Mouse (Mus musculus) forebrain, embryonic 11.5 days (tissue): ENCODE measurements at regions not wholly inside any gene's neighbourhood (a gene's known extent, or its start where the extent isn't known, plus 50 kb on each side); places are given as distances from the start of the nearest gene placed in this dataset.

Experiments used
- ATAC-seq: fragments of 200-750 bp; cut with Nextera tagmentation; replicated peaks from 2 replicates; pipeline ENCODE4 v1.8.0; 2017; ENCODE audit warnings: moderate TSS enrichment; ENCODE audit not compliant: low FRiP score
- DNase-seq: peaks from one replicate; pipeline ENCODE4 v3.0.0-alpha.2; 2017; ENCODE audit warnings: low spot score
- H3K27ac ChIP-seq: fragments of 300-500 bp; sonication (generic); 2 replicates; pipeline ENCODE4 v1.5.1; 2014; ENCODE audit warnings: low read depth, low read length
- H3K27me3 ChIP-seq: fragments of 300-500 bp; sonication (generic); 2 replicates; pipeline ENCODE4 v1.6.1; 2014; ENCODE audit warnings: mild to moderate bottlenecking, low read length, mixed read lengths; ENCODE audit not compliant: control insufficient read depth, insufficient read depth
- H3K36me3 ChIP-seq: fragments of 300-500 bp; sonication (generic); 2 replicates; pipeline ENCODE4 v1.6.1; 2014; ENCODE audit warnings: mild to moderate bottlenecking, low read length, moderate library complexity, mixed read lengths; ENCODE audit not compliant: control insufficient read depth, insufficient read depth
- H3K4me1 ChIP-seq: fragments of 300-500 bp; sonication (generic); replicated peaks from 2 replicates; pipeline ENCODE4 v1.6.1; 2014; ENCODE audit warnings: low read length, mixed read lengths; ENCODE audit not compliant: control insufficient read depth, insufficient read depth
- H3K4me2 ChIP-seq: fragments of 300-500 bp; sonication (generic); 2 replicates; pipeline ENCODE4 v1.6.1; 2014; ENCODE audit warnings: low read depth, mild to moderate bottlenecking, low read length, moderate library complexity, mixed read lengths; ENCODE audit not compliant: severe bottlenecking
- H3K4me3 ChIP-seq: fragments of 300-500 bp; sonication (generic); 2 replicates; pipeline ENCODE4 v1.5.1; 2014; ENCODE audit warnings: low read depth, low read length
- H3K9ac ChIP-seq: fragments of 300-500 bp; sonication (generic); 2 replicates; pipeline ENCODE4 v1.6.1; 2014; ENCODE audit warnings: low read length
- H3K9me3 ChIP-seq: fragments of 300-500 bp; sonication (generic); 2 replicates; pipeline ENCODE4 v1.6.1; 2016; ENCODE audit warnings: low read length, mixed read lengths; ENCODE audit not compliant: control insufficient read depth
- WGBS: fragments of 180-500 bp; shearing (Covaris S2); extraction: QIAGEN DNeasy Blood & Tissue Kit; methylation state at CpG from one replicate; pipeline ENCODE4 v1.1.7; 2014; 5-methylcytosine and 5-hydroxymethylcytosine counted together

GRCm38 (mm10) chr13:99765965-99766364, 134.9 kb downstream of the Cartpt start:
- Histone ChIP-seq H3K9me3 (no peaks in the 10 kb centered on the region), H3K9ac (no peak overlapping the region), H3K4me1 (no peaks in the 10 kb centered on the region), H3K27ac (no peak overlapping the region), H3K36me3 (no peaks in the 10 kb centered on the region), H3K27me3 (no peaks in the 10 kb centered on the region), H3K4me3 (no peak overlapping the region), H3K4me2 (no peak overlapping the region)
- no peak for DNase-seq
- ATAC-seq = no peak
- WGBS = 57% methylated on average over 5 of the region's 5 CpGs

GRCm38 (mm10) chr13:99764764-99765163, 136.1 kb downstream of the Cartpt start:
- no peak overlapping the region for H3K27ac ChIP-seq
- WGBS = 90% methylated on average over 3 of the region's 3 CpGs
- H3K4me1 ChIP-seq = no peaks in the 10 kb centered on the region
- no peak overlapping the region for H3K4me2 ChIP-seq
- no peaks in the 10 kb centered on the region for H3K27me3 ChIP-seq
- no peak overlapping the region for H3K9ac ChIP-seq
- no peak for ATAC-seq
- H3K4me3 ChIP-seq = no peak overlapping the region
- no peaks in the 10 kb centered on the region for H3K36me3 ChIP-seq
- DNase-seq = no peak
- H3K9me3 ChIP-seq = no peaks in the 10 kb centered on the region

GRCm38 (mm10) chr13:99764097-99764714, 136.7 kb downstream of the Cartpt start:
- no peak overlapping the region for H3K27ac ChIP-seq
- H3K36me3 ChIP-seq = no peaks in the 10 kb centered on the region
- no peak overlapping the region for H3K9ac ChIP-seq
- no peaks in the 10 kb centered on the region for H3K4me1 ChIP-seq
- WGBS = 69% methylated on average over 6 of the region's 6 CpGs
- no peaks in the 10 kb centered on the region for H3K9me3 ChIP-seq
- no peak for ATAC-seq
- H3K27me3 ChIP-seq = no peaks in the 10 kb centered on the region
- no peak for DNase-seq
- H3K4me2 ChIP-seq = no peak overlapping the region
- no peak overlapping the region for H3K4me3 ChIP-seq

- 75% methylated on average over 9 of the region's 9 CpGs for WGBS
- no peak overlapping the region for H3K4me2 ChIP-seq
- no peak overlapping the region for H3K27ac ChIP-seq
- H3K36me3 ChIP-seq = no peaks in the 10 kb centered on the region
- H3K4me3 ChIP-seq = no peak overlapping the region
- no peaks in the 10 kb centered on the region for H3K4me1 ChIP-seq
- no peak for ATAC-seq
- H3K9ac ChIP-seq = no peak overlapping the region
- no peak for DNase-seq
- no peaks in the 10 kb centered on the region for H3K9me3 ChIP-seq
- no peaks in the 10 kb centered on the region for H3K27me3 ChIP-seq
These were observed 139.0 kb downstream of the Cartpt start for GRCm38 (mm10) chr13:99761843-99762242.

GRCm38 (mm10) chr13:99761423-99761822, 139.5 kb downstream of the Cartpt start:
- no peak overlapping the region for H3K9ac ChIP-seq
- DNase-seq (no peak), ATAC-seq (no peak)
- H3K27me3 ChIP-seq = no peaks in the 10 kb centered on the region
- no peak overlapping the region for H3K4me2 ChIP-seq
- H3K4me3 ChIP-seq = no peak overlapping the region
- 74% methylated on average over 4 of the region's 4 CpGs for WGBS
- H3K9me3 ChIP-seq = no peaks in the 10 kb centered on the region
- no peak overlapping the region for H3K27ac ChIP-seq
- H3K36me3 ChIP-seq = no peaks in the 10 kb centered on the region
- no peaks in the 10 kb centered on the region for H3K4me1 ChIP-seq

GRCm38 (mm10) chr13:99760646-99761045, 140.2 kb downstream of the Cartpt start:
- Histone ChIP-seq H3K4me2 (no peak overlapping the region), H3K9me3 (no peaks in the 10 kb centered on the region), H3K27ac (no peak overlapping the region), H3K9ac (no peak overlapping the region), H3K4me1 (no peaks in the 10 kb centered on the region), H3K4me3 (no peak overlapping the region), H3K27me3 (no peaks in the 10 kb centered on the region), H3K36me3 (no peaks in the 10 kb centered on the region)
- 90% methylated on average over 4 of the region's 4 CpGs for WGBS
- DNase-seq (no peak), ATAC-seq (no peak)

- DNase-seq (no peak), ATAC-seq (no peak)
- no peak overlapping the region for H3K9ac ChIP-seq
- H3K4me2 ChIP-seq = no peak overlapping the region
- WGBS = 84% methylated on average over 10 of the region's 10 CpGs
- H3K27ac ChIP-seq = no peak overlapping the region
- H3K4me1 ChIP-seq = no peaks in the 10 kb centered on the region
- no peaks in the 10 kb centered on the region for H3K36me3 ChIP-seq
- no peaks in the 10 kb centered on the region for H3K9me3 ChIP-seq
- H3K4me3 ChIP-seq = no peak overlapping the region
- H3K27me3 ChIP-seq = no peaks in the 10 kb centered on the region
These were observed 141.4 kb downstream of the Cartpt start for GRCm38 (mm10) chr13:99759256-99760044.

- Histone ChIP-seq H3K27ac (no peak overlapping the region), H3K9me3 (no peaks in the 10 kb centered on the region), H3K4me3 (no peak overlapping the region), H3K36me3 (no peaks in the 10 kb centered on the region), H3K27me3 (no peaks in the 10 kb centered on the region), H3K9ac (no peak overlapping the region), H3K4me1 (no peaks in the 10 kb centered on the region), H3K4me2 (no peak overlapping the region)
- ATAC-seq (no peak), DNase-seq (no peak)
- WGBS = 87% methylated on average over 5 of the region's 5 CpGs
These were observed 146.2 kb downstream of the Cartpt start for GRCm38 (mm10) chr13:99754701-99755100.

- Histone ChIP-seq H3K9ac (no peak overlapping the region), H3K27me3 (no peaks in the 10 kb centered on the region), H3K4me3 (no peak overlapping the region), H3K4me2 (no peak overlapping the region), H3K4me1 (no peaks in the 10 kb centered on the region), H3K36me3 (no peaks in the 10 kb centered on the region), H3K9me3 (no peaks in the 10 kb centered on the region), H3K27ac (no peak overlapping the region)
- WGBS = 72% methylated on average over 5 of the region's 5 CpGs
- ATAC-seq (no peak), DNase-seq (no peak)
These were observed 146.6 kb downstream of the Cartpt start for GRCm38 (mm10) chr13:99754251-99754652.
